Mouse (Mus musculus) spleen, adult 2 months (tissue): Measurements from ENCODE around the gene Fkbp6.

Experiments used
- CTCF ChIP-seq: fragments of 200-500 bp; IDR thresholded peaks from 2 replicates; pipeline ENCODE4 v1.5.1; 2011; ENCODE audit warnings: mild to moderate bottlenecking, inconsistent platforms; ENCODE audit not compliant: insufficient read depth, insufficient read length, insufficient replicate concordance; ENCODE audit errors: extremely low read depth
- POLR2A ChIP-seq: fragments of 200-500 bp; IDR thresholded peaks from 2 replicates; pipeline ENCODE4 v1.6.1; 2011; ENCODE audit warnings: low read depth, low read length, inconsistent platforms

- TF ChIP-seq CTCF (peak; percentile 17; the same call in 1 of the 2 replicates), POLR2A (no peak)
Observed at GRCm38 (mm10) chr5:135395826-135396225, 46.0 kb upstream of the Fkbp6 start.
